Mouse (Mus musculus) spleen, postnatal 10 days (tissue): ENCODE results near the gene Dynll1.
"Not testable (repeated sequence)": the region's sequence is repeated elsewhere in the genome, so short reads cannot be mapped to it uniquely, and the experiment has no call there.

ENCODE experiments used
- DNase-seq, 2 experiments: peaks; one replicate each; pipeline ENCODE4 v3.0.0; 2021 to 2022; ENCODE audit warnings: low spot score in 2 of 2

The Dynll1 gene

GRCm38 (mm10) chr5:115312816-115313667, 12.2 kb upstream of the Dynll1 start:
- no peak for DNase-seq

GRCm38 (mm10) chr5:115312354-115312753, 11.6 kb upstream of the Dynll1 start:
- DNase-seq = no peak

- DNase-seq = not testable (repeated sequence)
Measured at GRCm38 (mm10) chr5:115302190-115302589, 1.4 kb upstream of the Dynll1 start.

- no peak for DNase-seq
Measured at GRCm38 (mm10) chr5:115301615-115302014, 816 bp upstream of the Dynll1 start.

- peak in 1 of 2 experiments; percentile 62 for DNase-seq
Measured at GRCm38 (mm10) chr5:115300035-115300744, 609 bp downstream of the Dynll1 start.

- DNase-seq = no peak
Measured at GRCm38 (mm10) chr5:115296347-115296746, 4.5 kb downstream of the Dynll1 start.

- peak in 1 of 2 experiments; percentile 35 for DNase-seq
Measured at GRCm38 (mm10) chr5:115294173-115294572, 6.6 kb downstream of the Dynll1 start.

- no peak for DNase-seq
Measured at GRCm38 (mm10) chr5:115284735-115285134, 16.1 kb downstream of the Dynll1 start.

- peak in 1 of 2 experiments; percentile 43 for DNase-seq
Measured at GRCm38 (mm10) chr5:115280050-115280687, 20.6 kb downstream of the Dynll1 start.

- peak; percentile 91 to 92 for DNase-seq
Measured at GRCm38 (mm10) chr5:115279226-115280049, 21.4 kb downstream of the Dynll1 start, which contains the start of gene Coq5. TSS of gene Coq5 (plus strand) at chr5:115279666.

- no peak for DNase-seq
Measured at GRCm38 (mm10) chr5:115278785-115279184, 22.0 kb downstream of the Dynll1 start.

GRCm38 (mm10) chr5:115278053-115278452, 22.7 kb downstream of the Dynll1 start:
- DNase-seq = no peak

GRCm38 (mm10) chr5:115275998-115276397, 24.8 kb downstream of the Dynll1 start:
- peak; percentile 55 to 71 for DNase-seq

GRCm38 (mm10) chr5:115274771-115275170, 26.0 kb downstream of the Dynll1 start:
- DNase-seq = no peak

GRCm38 (mm10) chr5:115274353-115274752, 26.4 kb downstream of the Dynll1 start:
- DNase-seq = no peak

- DNase-seq = no peak
Measured at GRCm38 (mm10) chr5:115273549-115274135, 27.2 kb downstream of the Dynll1 start.

GRCm38 (mm10) chr5:115272812-115273548, 27.8 kb downstream of the Dynll1 start, which contains the start of gene Rnf10:
TSS of gene Rnf10 (minus strand) at chr5:115272898.
- DNase-seq = peak; percentile 98 to 100

GRCm38 (mm10) chr5:115271931-115272811, 28.6 kb downstream of the Dynll1 start:
- DNase-seq = peak; percentile 65 to 72

GRCm38 (mm10) chr5:115269969-115270368, 30.8 kb downstream of the Dynll1 start:
- no peak for DNase-seq
